Comparison of ENCODE assay signal across 26 mouse cellular contexts in genomic region chr10:56198691-56199090, GRCm38 (mm10). TPM values are rescaled to one million over a fixed set of nuclear protein-coding genes. Genes with fewer than 3 reads are reported as not detected.
DNase-seq lines count a peak whose midpoint lies in the region; ATAC-seq and TF ChIP-seq lines count a peak whose summit lies in the region.
"Had no signal": no experiment of that assay in that cellular context is flagged by ENCODE, and none has a peak within 500 bp of the region (broad histone marks: within the 10 kb centered on the region; RNA-seq: fewer than 3 reads in every experiment).

No protein-coding gene starts in this region.

- H3K27me3 ChIP-seq in hindbrain, embryonic 14.5 days (ENCODE audit: control insufficient read depth, insufficient read depth, low read length): no peaks in the 10 kb centered on the region
- no peaks in the 10 kb centered on the region for H3K27me3 ChIP-seq in hindbrain, embryonic 10.5 days (ENCODE audit: insufficient read depth, poor library complexity, severe bottlenecking)
- H3K27me3 ChIP-seq in neural tube, embryonic 13.5 days: no peaks in the 10 kb centered on the region
- H3K27me3 ChIP-seq in midbrain, postnatal 0 days (ENCODE audit: insufficient read depth, low read length): no peaks in the 10 kb centered on the region
- H3K27me3 ChIP-seq: heart, embryonic 15.5 days; limb, embryonic 13.5 days; lung, embryonic 15.5 days; Patski had no signal

- H3K4me2 ChIP-seq in hindbrain, embryonic 14.5 days (replicated peaks): no peak overlapping the region
- no peak overlapping the region for H3K4me2 ChIP-seq in neural tube, embryonic 13.5 days
- H3K4me2 ChIP-seq in midbrain, postnatal 0 days (ENCODE audit: low read depth, low read length, poor library complexity, severe bottlenecking): no peak overlapping the region
- H3K4me2 ChIP-seq: heart, embryonic 15.5 days; limb, embryonic 13.5 days; liver, embryonic 11.5 days; lung, embryonic 15.5 days had no signal

- ATAC-seq in hindbrain, embryonic 14.5 days (ENCODE audit: low FRiP score): peak; percentile 47; the same call in 1 of the 2 replicates
- peak; percentile 40; the same call in 1 of the 2 replicates for ATAC-seq in neural tube, embryonic 13.5 days (ENCODE audit: low read depth)
- no peak for ATAC-seq in midbrain, postnatal 0 days (ENCODE audit: low FRiP score)
- ATAC-seq: forebrain, embryonic 14.5 days; intestine, embryonic 16.5 days; Patski had no signal

- no peaks in the 10 kb centered on the region for H3K4me1 ChIP-seq in hindbrain, embryonic 14.5 days (replicated peaks; ENCODE audit: control insufficient read depth, insufficient read depth, low read length)
- H3K4me1 ChIP-seq in hindbrain, embryonic 10.5 days (replicated peaks): no peaks in the 10 kb centered on the region
- H3K4me1 ChIP-seq in neural tube, embryonic 13.5 days (replicated peaks): 0 out of 2 replicates have a peak, but pooled peaks cover 4% of the 10 kb centered on the region
- H3K4me1 ChIP-seq in midbrain, postnatal 0 days (ENCODE audit: insufficient read depth, low read length): no peaks in the 10 kb centered on the region
- H3K4me1 ChIP-seq: heart, embryonic 10.5 days; heart, embryonic 15.5 days; lung, embryonic 15.5 days had no signal

- H3K4me3 ChIP-seq in hindbrain, embryonic 14.5 days (replicated peaks; ENCODE audit: low read length): no peak overlapping the region
- H3K4me3 ChIP-seq in hindbrain, embryonic 10.5 days: no peak overlapping the region
- no peak overlapping the region for H3K4me3 ChIP-seq in neural tube, embryonic 13.5 days
- no peak overlapping the region for H3K4me3 ChIP-seq in midbrain, postnatal 0 days (ENCODE audit: low read depth, low read length)
- H3K4me3 ChIP-seq: heart, embryonic 10.5 days; heart, embryonic 15.5 days; left cerebral cortex, adult 2 months; limb, embryonic 13.5 days; lung, embryonic 15.5 days had no signal

- no peaks in the 10 kb centered on the region for H3K9me3 ChIP-seq in hindbrain, embryonic 14.5 days (ENCODE audit: control insufficient read depth, low read length)
- H3K9me3 ChIP-seq in hindbrain, embryonic 10.5 days: no peaks in the 10 kb centered on the region
- no peaks in the 10 kb centered on the region for H3K9me3 ChIP-seq in neural tube, embryonic 13.5 days
- H3K9me3 ChIP-seq in midbrain, postnatal 0 days (ENCODE audit: low read length): no peaks in the 10 kb centered on the region
- H3K9me3 ChIP-seq: heart, embryonic 10.5 days; heart, embryonic 15.5 days; limb, embryonic 13.5 days; lung, embryonic 15.5 days had no signal

- no peaks in the 10 kb centered on the region for H3K36me3 ChIP-seq in hindbrain, embryonic 14.5 days (replicated peaks; ENCODE audit: control insufficient read depth, insufficient read depth)
- H3K36me3 ChIP-seq in hindbrain, embryonic 10.5 days: no peaks in the 10 kb centered on the region
- H3K36me3 ChIP-seq in neural tube, embryonic 13.5 days: no peaks in the 10 kb centered on the region
- no peaks in the 10 kb centered on the region for H3K36me3 ChIP-seq in midbrain, postnatal 0 days (ENCODE audit: insufficient read depth, low read length)
- H3K36me3 ChIP-seq: heart, embryonic 10.5 days; heart, embryonic 15.5 days; limb, embryonic 13.5 days; lung, embryonic 15.5 days had no signal

- intact Hi-C loops in left cerebral cortex, postnatal 36 days (cut with DNase I): no loop called here

- no peak for TF ChIP-seq CTCF in midbrain, postnatal 0 days (IDR thresholded peaks at IDR 0.05)

- H3K9ac ChIP-seq in hindbrain, embryonic 14.5 days: no peak overlapping the region
- H3K9ac ChIP-seq in neural tube, embryonic 13.5 days: no peak overlapping the region
- no peak overlapping the region for H3K9ac ChIP-seq in midbrain, postnatal 0 days (replicated peaks; ENCODE audit: low read length, poor library complexity, severe bottlenecking)
- H3K9ac ChIP-seq: heart, embryonic 15.5 days; limb, embryonic 13.5 days; lung, embryonic 15.5 days had no signal

- WGBS in hindbrain, embryonic 14.5 days: 48% methylated on average over 3 of the region's 3 CpGs
- whole genome bisulfite sequencing in hindbrain, embryonic 10.5 days: 73% methylated on average over 3 of the region's 3 CpGs
- WGBS in neural tube, embryonic 13.5 days: 46% methylated on average over 3 of the region's 3 CpGs
- WGBS in midbrain, postnatal 0 days: 41% methylated on average over 3 of the region's 3 CpGs

- no peak overlapping the region; the same call in 1 of the 2 replicates for H3K27ac ChIP-seq in hindbrain, embryonic 14.5 days
- H3K27ac ChIP-seq in hindbrain, embryonic 10.5 days: no peak overlapping the region
- no peak overlapping the region for H3K27ac ChIP-seq in neural tube, embryonic 13.5 days (replicated peaks)
- no peak overlapping the region for H3K27ac ChIP-seq in midbrain, postnatal 0 days (ENCODE audit: low read depth, low read length)
- H3K27ac ChIP-seq: heart, embryonic 10.5 days; heart, embryonic 15.5 days; kidney, postnatal 0 days; left cerebral cortex, adult 2 months; limb, embryonic 13.5 days; lung, embryonic 15.5 days had no signal

- no peak for DNase-seq in hindbrain, embryonic 14.5 days (ENCODE audit: low spot score)
- DNase-seq in hindbrain, embryonic 10.5 days (ENCODE audit: low spot score): no peak
- no peak for DNase-seq in neural tube, embryonic 10.5 days (ENCODE audit: extremely low spot score, low spot score)
- DNase-seq in midbrain, postnatal 0 days (ENCODE audit: low spot score): peak; percentile 13
- DNase-seq in urinary bladder, postnatal 14 days (ENCODE audit: low spot score): no peak
- DNase-seq in left cerebral cortex, postnatal 36 days (ENCODE audit: low spot score in 2 of 2): no peak
- DNase-seq: adrenal gland, postnatal 10 days; cerebellum, adult 18-20 months; cerebellum, postnatal 14 days; gastrocnemius, postnatal 25 days; heart, adult 11 months; kidney, adult 8-10 months; layer of hippocampus, adult 9-11 months; thymus, postnatal 4 days had no signal

RNA-seq across cellular contexts. Expression of gene Tbc1d32, which starts 29.8 kb away (rescaled TPM):
- polyA plus RNA-seq in hindbrain, embryonic 14.5 days (2014; fragmentation: Nextera tagmentation; extraction: Ambion mirVana): 3.2 and 3.8 TPM in 2 replicates
- polyA plus RNA-seq in hindbrain, embryonic 10.5 days (2016; fragmentation: Nextera tagmentation; extraction: Ambion mirVana): 2.5 and 3.4 TPM in 2 replicates
- polyA plus RNA-seq in neural tube, embryonic 13.5 days (2015; fragmentation: Nextera tagmentation; extraction: Ambion mirVana): 2.3 and 2.8 TPM in 2 replicates
- total RNA-seq in midbrain, postnatal 0 days (2014; rRNA removed): 5.5 and 7.2 TPM in 2 replicates
- polyA plus RNA-seq in midbrain, postnatal 0 days (2015; fragmentation: Nextera tagmentation; extraction: Ambion mirVana): 1.8 and 2.1 TPM in 2 replicates
- total RNA-seq in left cerebral cortex, postnatal 36 days (2021): 1 to 10 TPM; 7.3 to 9.6 TPM
- total RNA-seq: MEL had no signal
